Mouse (Mus musculus): ENCODE measurements around the gene Krt90.
"Not testable (repeated sequence)": the region's sequence is repeated elsewhere in the genome, so short reads cannot be mapped to it uniquely, and the experiment has no call there.

The Krt90 gene

DNA sequence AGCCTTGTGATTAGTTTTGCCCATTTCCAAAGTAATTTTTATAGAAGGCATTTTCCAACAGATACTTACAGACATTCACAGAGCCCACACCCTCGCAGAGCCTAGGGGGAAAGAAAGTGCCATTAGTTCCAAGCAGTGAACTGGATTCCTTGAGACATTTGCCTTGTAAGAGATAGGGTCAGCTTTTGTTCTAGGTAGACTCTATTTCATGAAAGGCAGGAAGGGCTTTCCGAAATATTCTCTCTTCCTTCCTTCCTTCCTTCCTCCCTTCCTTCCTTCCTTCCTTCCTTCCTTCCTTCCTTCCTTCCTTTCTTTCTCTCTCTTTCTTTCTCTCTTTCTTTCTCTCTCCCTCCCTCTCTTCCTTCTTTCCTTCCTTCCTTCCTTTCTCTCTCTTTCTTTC is 45.6 kb downstream of the Krt90 start, which contains the start of gene Gm49425:
Gm49425 (minus strand) TSS at position 101 of the 400 bp plus-strand sequence.
- not testable (repeated sequence) for DNase-seq (ENCODE audit: low read depth, low spot score)

- no peak for DNase-seq (ENCODE audit: low read depth, low spot score)
These were observed 54.5 kb downstream of the Krt90 start for GRCm38 (mm10) chr15:101508247-101508646.

DNA sequence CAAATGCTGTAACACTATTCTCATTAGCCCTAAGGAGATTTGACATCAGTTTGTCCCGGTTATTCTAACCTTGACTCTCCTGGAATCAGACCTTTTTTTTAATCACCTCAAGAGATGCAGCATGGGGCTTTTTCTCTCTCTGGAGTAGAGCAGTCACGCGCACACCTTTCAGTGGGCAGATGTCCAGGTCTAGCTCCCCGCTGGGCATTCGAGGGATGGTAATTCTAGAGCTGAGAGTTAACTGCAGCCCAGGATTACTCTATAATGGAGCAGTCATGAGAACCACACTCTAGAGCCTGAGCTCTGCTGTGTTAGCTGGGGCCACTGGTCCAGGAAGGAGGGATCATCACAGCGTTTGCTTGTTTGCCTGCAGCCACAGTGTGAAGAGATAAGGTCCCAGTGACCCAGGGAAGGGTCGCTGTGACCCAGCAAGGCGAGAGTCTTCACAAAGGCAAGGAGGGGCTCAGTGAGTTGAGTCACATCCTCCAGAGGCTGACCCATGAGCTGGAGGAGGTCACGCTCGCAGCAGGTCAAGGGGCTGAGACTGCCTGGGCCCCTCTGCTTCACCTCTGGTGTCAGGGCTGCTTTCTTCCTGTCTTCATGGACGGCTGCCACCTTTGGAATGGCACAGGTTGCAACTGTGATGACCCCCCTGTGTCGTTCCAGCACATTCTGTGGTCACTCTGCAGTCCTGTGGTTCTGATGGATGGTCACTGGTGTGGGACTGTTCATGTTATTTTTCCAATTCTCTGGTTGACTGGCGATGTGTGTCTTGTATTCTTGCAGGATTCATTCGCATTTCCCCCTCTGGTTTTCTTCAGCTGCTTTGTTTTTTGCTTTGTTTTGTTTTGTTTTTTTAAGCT is 55.6 kb downstream of the Krt90 start:
- no peak for DNase-seq (ENCODE audit: low read depth, low spot score)

Data from c-Kit-negative CD71-positive TER-119-positive erythroid progenitor cells, embryonic 14.5 days (primary cell).